Mouse (Mus musculus) erythroblast, embryonic 14.5 days (primary cell): ENCODE data around the gene Nr2f2.

Experiments used
- GATA1 ChIP-seq: IDR thresholded peaks from 2 replicates; pipeline ENCODE4 v1.6.1; 2012; ENCODE audit warnings: low read length, inconsistent platforms, mixed read lengths
- TAL1 ChIP-seq: IDR thresholded peaks from 3 replicates; pipeline ENCODE4 v1.6.1; 2012; ENCODE audit warnings: low read length, inconsistent platforms, mixed read lengths

GRCm38 (mm10) chr7:70358848-70359591 lies 7.5 kb downstream of the Nr2f2 start:
- TF ChIP-seq GATA1 (no peak), TAL1 (no peak)
